Mouse (Mus musculus): ENCODE measurements at regions not wholly inside any gene's neighbourhood (a gene's known extent, or its start where the extent isn't known, plus 50 kb on each side); places are given as distances from the start of the nearest gene placed in this dataset.

GRCm38 (mm10) chr4:150771922-150772651, 81.6 kb upstream of the Errfi1 start:
- Histone ChIP-seq H3K9me3 (replicated peaks; ENCODE audit: insufficient read depth, low read length) (no peaks in the 10 kb centered on the region), H3K27me3 (ENCODE audit: control insufficient read depth in 1 of 2, insufficient read depth in 2 of 2, low read length in 2 of 2) (peaks cover 0 to 2% of the 10 kb centered on the region in 2 experiments; a peak in 1 of 4 replicates), H3K4me1 (ENCODE audit: control insufficient read depth in 1 of 2, insufficient read depth in 2 of 2, low read length in 2 of 2) (no peaks in the 10 kb centered on the region), H3K79me2 (ENCODE audit: control insufficient read depth, insufficient read depth, low read length, poor library complexity) (no peaks in the 10 kb centered on the region), H3K27ac (ENCODE audit: control insufficient read depth, low read depth, low read length) (no peak overlapping the region), H3K9ac (ENCODE audit: control insufficient read depth, low read depth, low read length, poor library complexity, severe bottlenecking) (no peak overlapping the region), H3K36me3 (ENCODE audit: control insufficient read depth in 1 of 2, insufficient read depth in 2 of 2, low read length in 2 of 2) (no peaks in the 10 kb centered on the region), H3K4me3 (ENCODE audit: control insufficient read depth in 1 of 2, insufficient read depth in 1 of 2, low read depth in 2 of 2, low read length in 2 of 2) (no peak overlapping the region)
- no peak for TF ChIP-seq SIN3A (IDR thresholded peaks at IDR 0.05; ENCODE audit: low read length)
- TF ChIP-seq ZKSCAN1 (IDR thresholded peaks at IDR 0.05; ENCODE audit: low read depth, low read length): no peak
- no peak for TF ChIP-seq GATA1 (IDR thresholded peaks at IDR 0.05; ENCODE audit: low read depth, low read length)
- TF ChIP-seq POLR2A (IDR thresholded peaks at IDR 0.05; ENCODE audit: control insufficient read depth in 1 of 2, insufficient read depth in 1 of 2, low read depth in 1 of 2, low read length in 2 of 2, poor library complexity in 1 of 2): no peak
- TF ChIP-seq CHD1 (IDR thresholded peaks at IDR 0.05; ENCODE audit: low read depth, low read length): no peak
- no peak for TF ChIP-seq ZMIZ1 (IDR thresholded peaks at IDR 0.05; ENCODE audit: low read depth, low read length)
- TF ChIP-seq NRF1 (IDR thresholded peaks at IDR 0.05; ENCODE audit: insufficient read depth, low read depth, low read length, poor library complexity, severe bottlenecking): no peak
- TF ChIP-seq MAZ (IDR thresholded peaks at IDR 0.05; ENCODE audit: low read depth, low read length): no peak
- TF ChIP-seq UBTF (IDR thresholded peaks at IDR 0.05; ENCODE audit: borderline replicate concordance, insufficient read depth, low read depth, low read length): no peak
- no peak for TF ChIP-seq MXI1 (IDR thresholded peaks at IDR 0.05; ENCODE audit: low read depth, low read length)
- no peak for TF ChIP-seq CTCF (IDR thresholded peaks at IDR 0.05 in 2 of 3, conservative IDR thresholded peaks at IDR 0.05 in 1 of 3; ENCODE audit: control insufficient read depth in 1 of 3, insufficient read depth in 1 of 3, low read depth in 2 of 3, low read length in 3 of 3, poor library complexity in 1 of 3, severe bottlenecking in 1 of 3)
- no peak for TF ChIP-seq ZC3H11A (IDR thresholded peaks at IDR 0.05; ENCODE audit: low read depth, low read length)
- TF ChIP-seq USF1 (IDR thresholded peaks at IDR 0.05; ENCODE audit: low read depth, low read length): no peak
- no peak for TF ChIP-seq JUND (IDR thresholded peaks at IDR 0.05; ENCODE audit: low read depth, low read length)
- no peak for TF ChIP-seq MAFK (IDR thresholded peaks at IDR 0.05; ENCODE audit: borderline replicate concordance, low read depth, low read length)
- TF ChIP-seq MEF2A (IDR thresholded peaks at IDR 0.05; ENCODE audit: extremely low read depth, insufficient replicate concordance, low read depth, low read length, poor library complexity, severe bottlenecking): no peak
- DNase-seq (ENCODE audit: low read depth, low spot score): no peak

- no peaks in the 10 kb centered on the region for H3K4me1 ChIP-seq (ENCODE audit: control insufficient read depth in 1 of 2, insufficient read depth in 2 of 2, low read length in 2 of 2)
- TF ChIP-seq MAZ (IDR thresholded peaks at IDR 0.05; ENCODE audit: low read depth, low read length) (no peak), NRF1 (IDR thresholded peaks at IDR 0.05; ENCODE audit: insufficient read depth, low read depth, low read length, poor library complexity, severe bottlenecking) (no peak), EP300 (IDR thresholded peaks at IDR 0.05; ENCODE audit: low read depth in 1 of 2, low read length in 2 of 2) (no peak)
- H3K9me3 ChIP-seq (replicated peaks; ENCODE audit: insufficient read depth, low read length): no peaks in the 10 kb centered on the region
- no peak for DNase-seq (ENCODE audit: low read depth, low spot score)
- no peak overlapping the region for H3K27ac ChIP-seq (ENCODE audit: control insufficient read depth, low read depth, low read length)
- H3K27me3 ChIP-seq (ENCODE audit: control insufficient read depth in 1 of 2, insufficient read depth in 2 of 2, low read length in 2 of 2): no peaks in the 10 kb centered on the region
- no peaks in the 10 kb centered on the region for H3K79me2 ChIP-seq (ENCODE audit: control insufficient read depth, insufficient read depth, low read length, poor library complexity)
- no peak overlapping the region for H3K9ac ChIP-seq (ENCODE audit: control insufficient read depth, low read depth, low read length, poor library complexity, severe bottlenecking)
- H3K36me3 ChIP-seq (ENCODE audit: control insufficient read depth in 1 of 2, insufficient read depth in 2 of 2, low read length in 2 of 2): no peaks in the 10 kb centered on the region
- no peak overlapping the region for H3K4me3 ChIP-seq (ENCODE audit: control insufficient read depth in 1 of 2, insufficient read depth in 1 of 2, low read depth in 2 of 2, low read length in 2 of 2)
Observed at GRCm38 (mm10) chr4:150771469-150771868, 82.2 kb upstream of the Errfi1 start.
